Comparison of ENCODE assay signal across 11 mouse cellular contexts in the genomic region with DNA sequence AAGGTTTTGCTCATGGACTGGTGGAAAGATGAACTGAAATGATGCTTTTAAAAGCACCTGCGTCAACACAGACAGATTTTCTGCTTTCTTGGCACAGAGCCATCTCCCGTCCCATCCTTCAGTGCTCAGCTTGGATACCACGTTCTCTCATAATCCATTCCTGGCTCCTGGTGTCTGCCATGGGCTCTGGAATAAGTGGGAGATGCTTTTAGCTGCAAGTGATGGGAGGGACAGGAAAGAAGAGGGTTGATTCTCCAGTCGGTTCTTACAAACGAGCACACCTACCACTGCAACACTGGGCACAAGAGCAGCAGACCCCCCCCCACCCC. TPM values are rescaled to one million over a fixed set of nuclear protein-coding genes. Genes with fewer than 3 reads are reported as not detected.
DNase-seq lines count a peak whose midpoint lies in the region; ATAC-seq and TF ChIP-seq lines count a peak whose summit lies in the region.
"Had no signal": no experiment of that assay in that cellular context is flagged by ENCODE, and none has a peak within 500 bp of the region (broad histone marks: within the 10 kb centered on the region; RNA-seq: fewer than 3 reads in every experiment).

No protein-coding gene starts in this region.

- no peak for ATAC-seq in megakaryocyte, adult 5-6 weeks (ENCODE audit: poor library complexity, severe bottlenecking)

- no peaks in the 10 kb centered on the region for H3K36me3 ChIP-seq in kidney, adult 2 months (ENCODE audit: control insufficient read depth, insufficient read depth, low read length)
- H3K36me3 ChIP-seq: heart, embryonic 15.5 days had no signal

- TF ChIP-seq CTCF in kidney, adult 2 months (conservative IDR thresholded peaks at IDR 0.05; ENCODE audit: insufficient read depth, insufficient read length, low read depth, low read length), result no peak

- intact Hi-C loops in left cerebral cortex, postnatal 4 days (cut with DNase I), result no loop called here

- 32% methylated on average over 5 of the region's 5 CpGs for WGBS in kidney, adult 2 months

- H3K4me3 ChIP-seq in kidney, adult 2 months (ENCODE audit: insufficient read depth, low read depth, low read length), result no peak overlapping the region
- H3K4me3 ChIP-seq: erythroblast, embryonic 14.5 days; heart, embryonic 15.5 days had no signal

- no peak overlapping the region for H3K27ac ChIP-seq in kidney, adult 2 months (ENCODE audit: insufficient read depth, low read depth, low read length)
- H3K27ac ChIP-seq: heart, embryonic 15.5 days; liver, embryonic 14.5 days had no signal

- no peaks in the 10 kb centered on the region for H3K27me3 ChIP-seq in kidney, adult 2 months (replicated peaks; ENCODE audit: control insufficient read depth, insufficient read depth, low read length)
- H3K27me3 ChIP-seq: heart, embryonic 15.5 days had no signal

- peak; percentile 67 to 75 for DNase-seq in cerebellum, postnatal 10 days
- no peak for DNase-seq in cerebellum, adult 9-10 months
- DNase-seq in layer of hippocampus, adult 11-12 months (ENCODE audit: low spot score), result peak; percentile 24
- no peak for DNase-seq in layer of hippocampus, adult 9-11 months
- DNase-seq in brain, adult 2 months (ENCODE audit: low read depth, low spot score), result peak; percentile 57
- peak; percentile 41 for DNase-seq in left cerebral cortex, postnatal 4 days
- DNase-seq in kidney, adult 2 months, result no peak

- no peaks in the 10 kb centered on the region for H3K4me1 ChIP-seq in kidney, adult 2 months (ENCODE audit: control insufficient read depth, insufficient read depth, low read length)

- TF ChIP-seq POLR2A in kidney, adult 2 months (IDR thresholded peaks at IDR 0.05; ENCODE audit: low read depth, low read length), result no peak

RNA-seq across cellular contexts. Expression of a gene that starts 56.7 kb away (rescaled TPM):
- 10 to 100 TPM; 16.8 to 18.1 TPM for total RNA-seq in left cerebral cortex, postnatal 4 days (2021)
- 88.4 and 109 TPM in 2 replicates for total RNA-seq in megakaryocyte, adult 5-6 weeks (2015)
- total RNA-seq in megakaryocyte, adult 5-6 weeks (2017), result 52.7 and 57.5 TPM in 2 replicates
- polyA plus RNA-seq in kidney, adult 2 months (2012; rRNA removed), result 13.9 and 15.0 TPM in 2 replicates

Comparison
In these comparisons a context has a peak if more than half of its experiments do, and no peak if none do; other contexts are left out.
1. DNase-seq: peak in cerebellum, postnatal 10 days (2 of 2), layer of hippocampus, adult 11-12 months (single experiment), brain, adult 2 months (single experiment) and left cerebral cortex, postnatal 4 days (single experiment); none in cerebellum, adult 9-10 months (single experiment), layer of hippocampus, adult 9-11 months (single experiment) and kidney, adult 2 months (single experiment).